Comparison of ENCODE assay signal across 8 mouse cellular contexts in the genomic region with DNA sequence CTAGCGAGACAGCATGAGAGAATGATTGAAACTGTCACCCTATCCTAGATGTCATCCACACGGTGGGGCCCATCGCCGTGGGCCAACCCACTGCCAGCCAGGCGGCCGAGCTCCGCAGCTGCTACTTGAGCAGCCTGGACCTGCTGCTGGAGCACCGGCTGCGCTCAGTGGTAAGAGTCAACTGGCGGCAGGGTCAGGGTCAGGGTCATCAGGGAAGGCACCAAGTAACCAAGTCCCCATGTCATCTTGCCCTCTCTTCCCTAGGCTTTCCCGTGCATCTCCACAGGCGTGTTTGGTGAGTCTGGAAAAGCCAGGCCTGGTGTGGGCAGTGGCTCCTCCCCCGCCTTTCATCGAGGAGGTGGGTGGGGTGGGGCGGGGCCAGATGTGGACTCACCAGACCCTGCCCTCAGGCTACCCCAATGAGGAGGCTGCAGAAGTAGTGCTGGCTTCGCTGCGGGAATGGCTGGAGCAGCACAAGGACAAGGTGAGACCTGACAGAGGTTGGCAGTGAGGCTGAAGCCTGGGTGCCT. TPM values are rescaled to one million over a fixed set of nuclear protein-coding genes. Genes with fewer than 3 reads are reported as not detected.
A peak's percentile ranks its signal among the peaks of the same experiment; 100 is the strongest.
DNase-seq lines count a peak whose midpoint lies in the region; ATAC-seq and TF ChIP-seq lines count a peak whose summit lies in the region.

No protein-coding gene starts in this region.

- no peak overlapping the region for H3K4me3 ChIP-seq in forebrain, embryonic 11.5 days (ENCODE audit: low read depth, low read length)
- H3K4me3 ChIP-seq in forebrain, postnatal 0 days (ENCODE audit: low read depth, low read length) = no peak overlapping the region
- H3K4me3 ChIP-seq in heart, embryonic 13.5 days = peak overlapping the region; percentile 18; the same call in 1 of the 2 replicates
- no peak overlapping the region for H3K4me3 ChIP-seq in midbrain, embryonic 11.5 days (ENCODE audit: low read depth, low read length)
- no peak overlapping the region for H3K4me3 ChIP-seq in thymus, adult 2 months (ENCODE audit: control insufficient read depth, insufficient read depth, low read length)

- H3K9ac ChIP-seq in forebrain, embryonic 11.5 days (ENCODE audit: low read length) = no peak overlapping the region
- H3K9ac ChIP-seq in forebrain, postnatal 0 days = no peak overlapping the region
- peak overlapping the region; percentile 60 for H3K9ac ChIP-seq in heart, embryonic 13.5 days
- no peak overlapping the region for H3K9ac ChIP-seq in midbrain, embryonic 11.5 days (ENCODE audit: low read length)

- H3K27ac ChIP-seq in forebrain, embryonic 11.5 days (ENCODE audit: low read depth, low read length) = no peak overlapping the region
- H3K27ac ChIP-seq in forebrain, postnatal 0 days (ENCODE audit: low read depth, low read length) = no peak overlapping the region
- no peak overlapping the region for H3K27ac ChIP-seq in heart, embryonic 13.5 days (replicated peaks)
- H3K27ac ChIP-seq in midbrain, embryonic 11.5 days (ENCODE audit: low read depth, low read length) = no peak overlapping the region
- no peak overlapping the region for H3K27ac ChIP-seq in thymus, adult 2 months (ENCODE audit: control insufficient read depth, insufficient read depth, low read length)

- 6% methylated on average over 17 of the region's 17 CpGs for whole genome bisulfite sequencing in forebrain, embryonic 11.5 days
- 15% methylated on average over 17 of the region's 17 CpGs for WGBS in forebrain, postnatal 0 days
- 8% methylated on average over 17 of the region's 17 CpGs for WGBS in heart, embryonic 13.5 days
- WGBS in midbrain, embryonic 11.5 days = 13% methylated on average over 17 of the region's 17 CpGs
- WGBS in thymus, adult 2 months = 84% methylated on average over 17 of the region's 17 CpGs

- no peak for TF ChIP-seq CTCF in forebrain, postnatal 0 days (IDR thresholded peaks at IDR 0.05; ENCODE audit: low read depth)
- no peak for TF ChIP-seq CTCF in thymus, adult 2 months (IDR thresholded peaks at IDR 0.05; ENCODE audit: borderline replicate concordance, control insufficient read depth, extremely low read depth, insufficient read depth, low read length, poor library complexity)

- peaks cover 12% of the 10 kb centered on the region for H3K4me1 ChIP-seq in forebrain, embryonic 11.5 days (replicated peaks; ENCODE audit: control insufficient read depth, insufficient read depth, low read length)
- H3K4me1 ChIP-seq in forebrain, postnatal 0 days (ENCODE audit: insufficient read depth) = 0 out of 2 replicates have a peak, but pooled peaks cover 5% of the 10 kb centered on the region
- peaks cover 22% of the 10 kb centered on the region for H3K4me1 ChIP-seq in heart, embryonic 13.5 days
- peaks cover 19% of the 10 kb centered on the region for H3K4me1 ChIP-seq in midbrain, embryonic 11.5 days (ENCODE audit: control insufficient read depth, insufficient read depth, low read length)
- H3K4me1 ChIP-seq in thymus, adult 2 months (replicated peaks; ENCODE audit: control insufficient read depth, insufficient read depth, low read length) = no peaks in the 10 kb centered on the region

- 0 out of 2 replicates have a peak overlapping the region, but pooled peaks have one; percentile 11 for H3K4me2 ChIP-seq in forebrain, embryonic 11.5 days (ENCODE audit: low read depth, low read length, severe bottlenecking)
- no peak overlapping the region for H3K4me2 ChIP-seq in forebrain, postnatal 0 days (ENCODE audit: low read depth)
- peak overlapping the region; percentile 53 for H3K4me2 ChIP-seq in heart, embryonic 13.5 days
- no peak overlapping the region for H3K4me2 ChIP-seq in midbrain, embryonic 11.5 days

- TF ChIP-seq POLR2A in thymus, adult 2 months (IDR thresholded peaks at IDR 0.05; ENCODE audit: control insufficient read depth, extremely low read depth, insufficient read depth, low read length, poor library complexity) = no peak

- H3K36me3 ChIP-seq in forebrain, embryonic 11.5 days (ENCODE audit: control insufficient read depth, insufficient read depth, low read length) = peaks cover 17% of the 10 kb centered on the region
- H3K36me3 ChIP-seq in forebrain, postnatal 0 days (ENCODE audit: insufficient read depth) = peaks cover 45% of the 10 kb centered on the region
- H3K36me3 ChIP-seq in heart, embryonic 13.5 days = peaks cover 51% of the 10 kb centered on the region
- H3K36me3 ChIP-seq in midbrain, embryonic 11.5 days (ENCODE audit: control insufficient read depth, insufficient read depth, low read length) = peaks cover 17% of the 10 kb centered on the region
- H3K36me3 ChIP-seq in thymus, adult 2 months (ENCODE audit: control insufficient read depth, insufficient read depth, low read length) = peaks cover 44% of the 10 kb centered on the region

- peak; percentile 81 for DNase-seq in forebrain, embryonic 11.5 days (ENCODE audit: low spot score)
- DNase-seq in forebrain, postnatal 0 days = no peak
- DNase-seq in kidney, postnatal 10 days = peak; percentile 66
- DNase-seq in midbrain, embryonic 11.5 days (ENCODE audit: low spot score, missing footprints) = peak; percentile 89
- DNase-seq in thymus, adult 2 months = no peak
- DNase-seq in spleen, adult 12 weeks (ENCODE audit: low spot score) = no peak
- no peak for DNase-seq in ovary, adult 18-20 months (ENCODE audit: low spot score)

- H3K27me3 ChIP-seq in forebrain, embryonic 11.5 days (ENCODE audit: control insufficient read depth, insufficient read depth, low read length) = no peaks in the 10 kb centered on the region
- no peaks in the 10 kb centered on the region for H3K27me3 ChIP-seq in forebrain, postnatal 0 days (ENCODE audit: insufficient read depth, low read length)
- H3K27me3 ChIP-seq in heart, embryonic 13.5 days (replicated peaks) = peaks cover 2% of the 10 kb centered on the region; the same call in 1 of the 2 replicates
- H3K27me3 ChIP-seq in midbrain, embryonic 11.5 days (ENCODE audit: control insufficient read depth, insufficient read depth, low read length) = no peaks in the 10 kb centered on the region
- H3K27me3 ChIP-seq in thymus, adult 2 months (ENCODE audit: control insufficient read depth, insufficient read depth, low read length) = no peaks in the 10 kb centered on the region; the same call in 1 of the 2 replicates

- ATAC-seq in forebrain, embryonic 11.5 days (replicated peaks; ENCODE audit: low FRiP score) = peak; percentile 45
- no peak for ATAC-seq in forebrain, postnatal 0 days
- no peak for ATAC-seq in heart, embryonic 13.5 days (ENCODE audit: extremely low read depth, insufficient number of reproducible peaks, low FRiP score, low TSS enrichment)
- peak; percentile 52 for ATAC-seq in midbrain, embryonic 11.5 days (ENCODE audit: low FRiP score)

- no peaks in the 10 kb centered on the region for H3K9me3 ChIP-seq in forebrain, embryonic 11.5 days (ENCODE audit: control insufficient read depth, low read length)
- H3K9me3 ChIP-seq in forebrain, postnatal 0 days (ENCODE audit: low read length) = no peaks in the 10 kb centered on the region
- H3K9me3 ChIP-seq in heart, embryonic 13.5 days = no peaks in the 10 kb centered on the region
- H3K9me3 ChIP-seq in midbrain, embryonic 11.5 days (ENCODE audit: control insufficient read depth, low read length) = no peaks in the 10 kb centered on the region

RNA-seq across cellular contexts. Expression of a gene that starts 9.3 kb away (rescaled TPM):
- polyA plus RNA-seq in forebrain, embryonic 11.5 days (2014; fragmentation: Nextera tagmentation; extraction: Ambion mirVana) = 238 and 256 TPM in 2 replicates
- total RNA-seq in forebrain, postnatal 0 days (2014; rRNA removed) = 248 and 252 TPM in 2 replicates
- polyA plus RNA-seq in forebrain, postnatal 0 days (2015; fragmentation: Nextera tagmentation; extraction: Ambion mirVana) = 286 and 290 TPM in 2 replicates
- polyA plus RNA-seq in heart, embryonic 13.5 days (2015; fragmentation: Nextera tagmentation; extraction: Ambion mirVana) = 147 and 160 TPM in 2 replicates
- polyA plus RNA-seq in midbrain, embryonic 11.5 days (2014; fragmentation: Nextera tagmentation; extraction: Ambion mirVana) = 241 and 252 TPM in 2 replicates
- 176 and 191 TPM in 2 replicates for polyA plus RNA-seq in thymus, adult 2 months (2012; rRNA removed)

RNA-seq across cellular contexts. Expression of a gene that starts 20.6 kb away (rescaled TPM):
- 678 and 706 TPM in 2 replicates for polyA plus RNA-seq in forebrain, embryonic 11.5 days (2014; fragmentation: Nextera tagmentation; extraction: Ambion mirVana)
- 735 and 828 TPM in 2 replicates for total RNA-seq in forebrain, postnatal 0 days (2014; rRNA removed)
- 1,247 and 1,523 TPM in 2 replicates for polyA plus RNA-seq in forebrain, postnatal 0 days (2015; fragmentation: Nextera tagmentation; extraction: Ambion mirVana)
- polyA plus RNA-seq in heart, embryonic 13.5 days (2015; fragmentation: Nextera tagmentation; extraction: Ambion mirVana) = 1,676 and 1,958 TPM in 2 replicates
- 730 and 757 TPM in 2 replicates for polyA plus RNA-seq in midbrain, embryonic 11.5 days (2014; fragmentation: Nextera tagmentation; extraction: Ambion mirVana)
- polyA plus RNA-seq in thymus, adult 2 months (2012; rRNA removed) = 1,690 and 1,818 TPM in 2 replicates

RNA-seq across cellular contexts. Expression of a gene that starts 44.2 kb away (rescaled TPM):
- 106 and 107 TPM in 2 replicates for polyA plus RNA-seq in forebrain, embryonic 11.5 days (2014; fragmentation: Nextera tagmentation; extraction: Ambion mirVana)
- total RNA-seq in forebrain, postnatal 0 days (2014; rRNA removed) = 48.5 and 57.7 TPM in 2 replicates
- 34.7 and 44.0 TPM in 2 replicates for polyA plus RNA-seq in forebrain, postnatal 0 days (2015; fragmentation: Nextera tagmentation; extraction: Ambion mirVana)
- 51.0 and 52.1 TPM in 2 replicates for polyA plus RNA-seq in heart, embryonic 13.5 days (2015; fragmentation: Nextera tagmentation; extraction: Ambion mirVana)
- 94.3 and 103 TPM in 2 replicates for polyA plus RNA-seq in midbrain, embryonic 11.5 days (2014; fragmentation: Nextera tagmentation; extraction: Ambion mirVana)
- polyA plus RNA-seq in thymus, adult 2 months (2012; rRNA removed) = 55.9 and 71.6 TPM in 2 replicates

Comparison
In these comparisons a context has a peak if more than half of its experiments do, and no peak if none do; other contexts are left out.
1. ATAC-seq: peak in forebrain, embryonic 11.5 days (single experiment) and midbrain, embryonic 11.5 days (single experiment); none in forebrain, postnatal 0 days (single experiment) and heart, embryonic 13.5 days (single experiment).
2. DNase-seq: peak in forebrain, embryonic 11.5 days (single experiment), kidney, postnatal 10 days (single experiment) and midbrain, embryonic 11.5 days (single experiment); none in forebrain, postnatal 0 days (single experiment), thymus, adult 2 months (single experiment), spleen, adult 12 weeks (single experiment) and ovary, adult 18-20 months (single experiment).
3. H3K4me2 ChIP-seq: peak in forebrain, embryonic 11.5 days (single experiment) and heart, embryonic 13.5 days (single experiment); none in forebrain, postnatal 0 days (single experiment) and midbrain, embryonic 11.5 days (single experiment).